Mouse (Mus musculus) heart, adult 8-10 months (tissue): ENCODE results near the gene Pycr2. TPM values are rescaled to one million over a fixed set of nuclear protein-coding genes. Genes with fewer than 3 reads are reported as not detected.
"Not testable (repeated sequence)": the region's sequence is repeated elsewhere in the genome, so short reads cannot be mapped to it uniquely, and the experiment has no call there.

Experiments
- DNase-seq: peaks from one replicate; pipeline ENCODE4 v3.0.0; 2022; ENCODE audit warnings: low spot score
- total RNA-seq, 4 experiments: library from RNA; stranded (reverse); gene quantifications; 2 replicates each; pipeline ENCODE4 v1.2.4; 2022

Pycr2 gene
- total RNA-seq, 4 experiments from 2014 or later: 11.6 to 13.5 (median 13.3) TPM

- no peak for DNase-seq
Observed at GRCm38 (mm10) chr1:180905307-180905706, 1.2 kb downstream of the Pycr2 start.

GRCm38 (mm10) chr1:180905876-180906275 lies 1.8 kb downstream of the Pycr2 start:
- DNase-seq: no peak

GRCm38 (mm10) chr1:180906461-180907147 lies 2.5 kb downstream of the Pycr2 start:
- DNase-seq: no peak

DNA sequence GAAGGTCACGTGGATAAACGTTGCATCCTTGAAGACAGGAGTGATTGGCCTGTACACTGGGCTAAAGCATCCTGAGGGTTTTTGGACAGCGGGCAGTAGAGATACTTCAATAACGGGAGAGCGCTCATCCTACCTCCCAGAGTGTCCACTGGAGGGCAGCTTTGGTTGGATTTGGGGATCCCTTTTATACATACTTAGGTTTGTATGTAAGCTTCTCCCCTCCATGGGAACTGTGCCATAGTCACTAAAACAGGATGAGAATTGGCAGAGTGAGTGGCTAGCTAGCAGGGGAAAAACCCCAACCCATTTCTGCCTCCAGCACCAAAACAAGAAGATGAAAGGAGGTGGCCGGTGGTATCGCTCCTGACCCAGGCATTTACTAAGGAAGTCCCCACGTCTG lies 7.0 kb downstream of the Pycr2 start:
- DNase-seq: no peak

DNA sequence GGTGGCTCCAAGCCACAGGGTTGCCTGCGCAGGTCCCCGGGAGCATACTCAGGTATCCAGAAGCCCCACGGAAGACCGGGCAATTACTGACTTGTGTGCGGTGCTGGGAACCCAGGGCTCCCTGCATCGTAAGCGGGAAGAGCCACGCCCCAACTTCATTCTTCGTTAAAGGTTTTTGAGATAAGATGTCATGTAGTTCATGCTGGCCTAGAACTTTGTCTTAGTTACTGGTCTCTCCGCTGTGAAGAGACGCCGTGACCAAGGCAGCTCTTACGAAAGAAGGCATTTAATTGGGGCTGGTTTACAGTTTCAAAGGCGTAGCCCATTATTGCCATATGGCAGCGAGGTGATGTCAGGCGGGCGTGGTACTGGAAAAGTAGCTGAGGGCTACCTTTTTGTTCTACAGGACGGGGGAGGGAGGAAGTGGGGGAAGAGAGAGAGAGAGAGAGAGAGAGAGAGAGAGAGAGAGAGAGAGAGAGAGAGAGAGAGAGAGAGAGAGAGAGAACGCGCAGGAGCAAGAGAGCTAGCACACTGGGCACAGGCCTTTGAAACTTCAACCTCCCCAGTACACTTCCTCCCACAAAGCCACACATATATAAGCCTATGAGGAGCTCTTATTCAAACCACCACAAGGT lies 7.7 kb downstream of the Pycr2 start:
- no peak for DNase-seq

DNA sequence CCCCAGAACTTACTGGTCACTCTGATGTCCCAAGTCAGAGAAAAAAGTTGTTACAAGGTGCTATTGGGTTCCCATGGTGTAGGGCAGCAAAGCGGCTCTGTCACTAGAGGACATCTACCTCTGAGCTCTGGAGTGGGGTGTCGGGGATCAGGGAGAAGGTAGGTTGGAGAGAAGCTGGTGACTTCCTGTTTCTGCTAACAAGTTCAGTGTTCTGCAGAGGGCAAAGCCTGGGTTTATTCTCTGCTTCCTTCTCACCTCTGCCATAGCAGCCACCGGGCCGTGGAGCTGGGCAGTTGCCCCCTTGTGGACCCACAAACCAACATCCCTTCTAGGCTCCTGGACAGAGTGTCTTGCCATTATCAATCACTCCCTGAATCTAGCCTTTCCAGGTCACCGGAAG lies 8.7 kb downstream of the Pycr2 start:
- no peak for DNase-seq

- DNase-seq: no peak
Observed at GRCm38 (mm10) chr1:180913797-180914196, 9.7 kb downstream of the Pycr2 start.

DNA sequence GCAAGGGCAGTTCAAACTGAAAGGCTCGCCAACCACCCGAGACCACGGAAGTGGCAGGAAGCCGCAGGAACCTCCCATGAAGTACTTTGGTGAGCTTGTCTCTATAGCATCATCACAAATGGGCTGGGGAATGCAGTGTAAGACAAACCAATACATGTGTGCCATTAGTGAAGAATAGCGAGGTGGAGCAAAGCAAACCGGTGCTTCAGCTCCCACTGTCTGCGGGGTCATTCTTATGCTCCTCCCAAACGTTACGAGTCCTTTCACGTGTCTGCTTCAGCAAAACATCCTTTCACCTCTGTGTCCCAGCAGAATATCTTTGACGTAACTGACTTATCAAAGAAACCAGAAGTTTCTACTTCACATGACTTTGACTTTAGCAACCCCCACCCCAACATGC lies 12.3 kb downstream of the Pycr2 start:
- no peak for DNase-seq

- no peak for DNase-seq
Observed at GRCm38 (mm10) chr1:180917053-180917452, 13.0 kb downstream of the Pycr2 start.

DNA sequence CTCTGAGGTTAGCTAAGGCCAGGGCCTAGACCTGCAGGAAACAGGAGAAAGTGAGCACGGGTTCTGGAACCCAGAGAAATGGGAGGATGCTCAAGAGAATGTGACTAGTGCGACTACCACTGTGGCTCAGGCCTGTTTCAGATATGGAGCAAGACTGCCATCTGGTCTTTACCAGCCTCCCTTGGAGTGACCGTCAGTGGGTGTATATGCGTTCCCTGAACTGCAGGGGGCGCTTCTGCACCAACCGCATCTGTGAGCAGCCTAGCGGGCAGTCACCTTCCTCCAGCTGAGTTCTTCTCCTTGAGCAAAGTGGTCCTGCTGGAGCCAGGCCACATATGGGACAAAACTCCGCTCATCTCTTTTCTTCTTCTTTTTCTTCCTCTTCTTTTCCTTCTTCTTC lies 15.6 kb downstream of the Pycr2 start:
- DNase-seq: no peak

DNA sequence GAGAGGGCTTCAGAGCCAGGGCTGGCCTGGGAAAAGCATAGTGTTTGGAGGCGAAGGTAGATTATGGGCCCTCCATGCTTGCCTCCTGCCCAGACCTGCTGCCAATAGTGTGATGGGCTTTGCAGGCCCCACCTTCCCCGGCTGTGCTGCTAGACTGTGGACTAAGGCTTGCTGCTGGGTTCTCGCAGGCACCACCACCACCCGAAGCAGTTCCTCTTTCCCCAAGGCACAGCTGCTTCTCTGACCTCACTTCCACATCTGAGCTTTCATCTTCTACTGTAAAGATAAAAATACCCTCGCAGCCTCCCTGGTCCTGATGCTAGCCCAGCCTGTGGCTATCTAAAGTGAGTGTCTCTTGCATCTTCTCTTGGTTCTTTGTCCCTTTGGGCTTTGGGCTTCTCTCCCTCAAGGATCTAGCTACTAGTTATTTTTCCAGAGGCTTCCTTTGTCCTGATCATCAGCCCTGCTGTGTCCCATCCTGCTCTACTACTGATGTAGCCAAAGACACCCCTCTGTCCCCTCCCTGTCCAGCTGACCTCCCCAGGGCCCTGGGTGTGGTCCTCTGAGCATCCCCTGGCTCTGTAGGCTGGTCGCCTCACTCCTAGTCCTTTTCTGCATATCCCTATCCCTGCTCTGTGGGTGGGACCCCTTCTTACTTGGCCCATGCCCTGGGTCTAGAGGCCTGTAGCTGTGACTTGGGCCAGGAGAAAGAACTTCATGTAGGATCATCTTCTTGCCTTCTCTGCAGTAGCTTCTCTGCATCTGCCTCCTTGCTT lies 18.4 kb downstream of the Pycr2 start:
- no peak for DNase-seq

- DNase-seq: no peak
Observed at GRCm38 (mm10) chr1:180924737-180925136, 20.6 kb downstream of the Pycr2 start.

GRCm38 (mm10) chr1:180926286-180926685 lies 22.2 kb downstream of the Pycr2 start:
- no peak for DNase-seq

- DNase-seq: no peak
Observed at GRCm38 (mm10) chr1:180929599-180929998, 25.5 kb downstream of the Pycr2 start.

DNA sequence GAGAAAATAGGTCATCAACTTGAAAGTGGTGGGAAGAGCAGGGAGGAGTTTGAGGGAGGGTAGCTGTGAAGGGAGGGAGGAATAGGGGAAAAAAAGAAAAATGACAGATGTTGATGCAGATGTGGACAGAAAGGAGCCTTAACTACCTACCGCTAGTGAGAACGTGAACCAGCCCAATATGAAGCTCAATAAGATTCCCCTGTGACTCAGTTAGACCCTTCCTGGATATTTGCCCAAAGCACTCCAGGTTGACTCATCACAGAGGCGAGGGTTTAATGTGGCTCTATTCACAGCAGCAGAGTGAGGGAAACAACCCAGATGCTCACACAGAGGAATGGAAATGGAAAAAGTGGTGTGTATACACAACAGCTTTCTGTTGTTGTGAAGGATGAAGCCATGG lies 27.0 kb downstream of the Pycr2 start:
- DNase-seq: no peak

DNA sequence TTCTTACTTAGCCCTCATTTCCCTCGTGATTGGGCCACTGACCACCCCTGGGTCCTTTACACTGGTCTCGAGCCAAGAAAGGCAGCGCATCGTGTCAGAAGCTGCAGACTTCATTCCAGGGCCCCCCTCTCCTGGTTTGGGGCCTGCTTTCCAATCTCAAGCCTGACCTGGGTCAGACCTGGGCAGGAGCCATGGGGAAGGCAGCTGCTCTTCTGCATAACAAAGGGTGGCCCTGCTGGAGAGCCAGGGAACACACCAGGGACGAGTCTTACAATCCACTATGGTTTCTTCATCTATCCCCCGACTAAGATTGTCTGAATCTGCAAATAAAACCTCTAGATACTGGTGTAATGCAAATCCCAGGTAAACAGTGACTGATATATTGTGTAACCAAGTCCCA lies 29.6 kb downstream of the Pycr2 start:
- DNase-seq: no peak

DNA sequence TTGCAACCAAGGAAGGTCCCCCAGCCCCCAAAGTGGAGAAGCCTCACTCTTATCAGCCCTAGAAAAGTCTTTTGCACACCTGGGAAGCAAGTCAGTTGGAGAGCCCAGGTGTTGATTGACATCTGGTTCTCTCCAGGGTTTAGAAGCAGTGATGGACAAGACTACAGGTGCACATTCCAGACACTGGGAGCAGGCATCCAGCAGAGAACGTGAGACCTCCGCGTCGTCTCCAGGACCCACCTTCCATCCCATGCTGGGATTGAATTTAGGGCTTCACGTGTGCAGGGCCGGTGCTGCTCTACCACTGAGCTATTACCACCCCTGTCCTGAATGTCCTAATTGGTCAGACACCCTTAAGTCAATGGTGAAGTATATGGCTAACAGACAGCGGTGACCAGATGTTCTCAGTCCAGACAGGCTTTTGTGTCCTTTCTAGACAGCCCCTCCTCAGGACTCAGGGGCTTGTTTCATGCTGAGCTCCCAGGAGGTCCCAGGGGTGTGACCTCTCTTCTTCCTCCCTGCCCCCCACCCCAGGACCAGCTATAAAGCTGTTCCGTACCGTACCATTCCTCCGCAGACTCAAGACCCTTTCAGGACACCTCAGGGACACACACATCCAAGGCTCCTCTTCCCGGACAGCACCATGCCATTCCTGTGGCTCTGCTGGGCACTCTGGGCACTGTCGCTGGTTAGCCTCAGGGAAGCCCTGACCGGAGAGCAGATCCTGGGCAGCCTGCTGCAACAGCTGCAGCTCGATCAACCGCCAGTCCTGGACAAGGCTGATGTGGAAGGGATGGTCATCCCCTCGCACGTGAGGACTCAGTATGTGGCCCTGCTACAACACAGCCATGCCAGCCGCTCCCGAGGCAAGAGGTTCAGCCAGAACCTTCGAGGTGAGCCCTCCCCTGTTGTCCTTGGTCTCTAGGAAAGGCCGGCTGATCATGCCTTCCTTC lies 30.6 kb downstream of the Pycr2 start, which contains the start of gene Lefty1:
Gene Lefty1 (plus strand): TSS at position 556 of the 953 bp plus-strand sequence.
- no peak for DNase-seq

- DNase-seq: not testable (repeated sequence)
Observed at GRCm38 (mm10) chr1:180936610-180937398, 32.7 kb downstream of the Pycr2 start.

DNA sequence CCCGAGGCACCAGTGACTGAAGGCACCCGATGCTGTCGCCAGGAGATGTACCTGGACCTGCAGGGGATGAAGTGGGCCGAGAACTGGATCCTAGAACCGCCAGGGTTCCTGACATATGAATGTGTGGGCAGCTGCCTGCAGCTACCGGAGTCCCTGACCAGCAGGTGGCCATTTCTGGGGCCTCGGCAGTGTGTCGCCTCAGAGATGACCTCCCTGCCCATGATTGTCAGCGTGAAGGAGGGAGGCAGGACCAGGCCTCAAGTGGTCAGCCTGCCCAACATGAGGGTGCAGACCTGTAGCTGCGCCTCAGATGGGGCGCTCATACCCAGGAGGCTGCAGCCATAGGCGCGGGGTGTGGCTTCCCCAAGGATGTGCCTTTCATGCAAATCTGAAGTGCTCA lies 33.5 kb downstream of the Pycr2 start:
- not testable (repeated sequence) for DNase-seq

GRCm38 (mm10) chr1:180938781-180939180 lies 34.7 kb downstream of the Pycr2 start:
- DNase-seq: not testable (repeated sequence)
